Mouse (Mus musculus): ENCODE results near the gene Atg5.

Gene Atg5

GRCm38 (mm10) chr10:44308280-44308679 lies 40.1 kb downstream of the Atg5 start:
- in situ Hi-C loops (cut with MboI, MseI), result no loop called here

- in situ Hi-C loops (cut with MboI, MseI), result no loop called here
These were observed 41.1 kb downstream of the Atg5 start for GRCm38 (mm10) chr10:44309250-44309649.

GRCm38 (mm10) chr10:44315276-44315675 lies 47.1 kb downstream of the Atg5 start:
- in situ Hi-C loops (cut with MboI, MseI), result no loop called here

- in situ Hi-C loops (cut with MboI, MseI), result no loop called here
These were observed 48.4 kb downstream of the Atg5 start for GRCm38 (mm10) chr10:44316280-44317270.

GRCm38 (mm10) chr10:44322166-44322565 lies 54.0 kb downstream of the Atg5 start:
- in situ Hi-C loops (cut with MboI, MseI), result no loop called here

- in situ Hi-C loops (cut with MboI, MseI), result no loop called here
These were observed 55.1 kb downstream of the Atg5 start for GRCm38 (mm10) chr10:44323070-44323775.

- in situ Hi-C loops (cut with MboI, MseI), result no loop called here
These were observed 55.7 kb downstream of the Atg5 start for GRCm38 (mm10) chr10:44323836-44324235.

- in situ Hi-C loops (cut with MboI, MseI), result loop anchor here in 1 of 2 experiments (25.0 kb wide), 1 partner anchor 711 kb away; no protein-coding TSS in a partner anchor
These were observed 57.7 kb downstream of the Atg5 start for GRCm38 (mm10) chr10:44325551-44326500.

GRCm38 (mm10) chr10:44327057-44327456 lies 58.9 kb downstream of the Atg5 start:
- in situ Hi-C loops (cut with MboI, MseI), result loop anchor here in 1 of 2 experiments (25.0 kb wide), 1 partner anchor 710 kb away; no protein-coding TSS in a partner anchor

- in situ Hi-C loops (cut with MboI, MseI), result loop anchor here in 1 of 2 experiments (25.0 kb wide), 1 partner anchor 709 kb away; no protein-coding TSS in a partner anchor
These were observed 60.2 kb downstream of the Atg5 start for GRCm38 (mm10) chr10:44328347-44328746.

GRCm38 (mm10) chr10:44330717-44331116 lies 62.6 kb downstream of the Atg5 start:
- in situ Hi-C loops (cut with MboI, MseI), result loop anchor here (10.0 to 25.0 kb wide), 2 partner anchors 707 to 714 kb away; no protein-coding TSS in a partner anchor

GRCm38 (mm10) chr10:44331469-44331868 lies 63.3 kb downstream of the Atg5 start:
- in situ Hi-C loops (cut with MboI, MseI), result loop anchor here (10.0 to 25.0 kb wide), 2 partner anchors 706 to 713 kb away; no protein-coding TSS in a partner anchor

- in situ Hi-C loops (cut with MboI, MseI), result loop anchor here (10.0 to 25.0 kb wide), 2 partner anchors 705 to 712 kb away; no protein-coding TSS in a partner anchor
These were observed 64.5 kb downstream of the Atg5 start for GRCm38 (mm10) chr10:44332656-44333055.

GRCm38 (mm10) chr10:44336641-44337382 lies 68.7 kb downstream of the Atg5 start:
- in situ Hi-C loops (cut with MboI, MseI), result loop anchor here (10.0 to 25.0 kb wide), 2 partner anchors 700 to 708 kb away; no protein-coding TSS in a partner anchor

GRCm38 (mm10) chr10:44338571-44338970 lies 70.4 kb downstream of the Atg5 start:
- in situ Hi-C loops (cut with MboI, MseI), result loop anchor here (10.0 to 25.0 kb wide), 2 partner anchors 699 to 706 kb away; no protein-coding TSS in a partner anchor

GRCm38 (mm10) chr10:44339326-44339725 lies 71.2 kb downstream of the Atg5 start:
- in situ Hi-C loops (cut with MboI, MseI), result loop anchor here (10.0 to 25.0 kb wide), 2 partner anchors 698 to 705 kb away; no protein-coding TSS in a partner anchor

- in situ Hi-C loops (cut with MboI, MseI), result loop anchor here in 1 of 2 experiments (25.0 kb wide), 1 partner anchor 696 kb away; no protein-coding TSS in a partner anchor
These were observed 72.8 kb downstream of the Atg5 start for GRCm38 (mm10) chr10:44340928-44341327.

GRCm38 (mm10) chr10:44341826-44342521 lies 73.8 kb downstream of the Atg5 start:
- in situ Hi-C loops (cut with MboI, MseI), result loop anchor here in 1 of 2 experiments (25.0 kb wide), 1 partner anchor 695 kb away; no protein-coding TSS in a partner anchor

GRCm38 (mm10) chr10:44343351-44343750 lies 75.2 kb downstream of the Atg5 start:
- in situ Hi-C loops (cut with MboI, MseI), result loop anchor here in 1 of 2 experiments (25.0 kb wide), 1 partner anchor 694 kb away; no protein-coding TSS in a partner anchor

All from T-helper 17 cell (primary cell).